Mouse (Mus musculus): ENCODE data around the gene Gng4. TPM values are rescaled to one million over a fixed set of nuclear protein-coding genes. Genes with fewer than 3 reads are reported as not detected.

Gene Gng4
- polyA plus RNA-seq, 1 experiment from 2014 or later = 0.19 TPM

- no peaks in the 10 kb centered on the region for H3K4me1 ChIP-seq (ENCODE audit: control insufficient read depth, insufficient read depth, low read length)
- no peaks in the 10 kb centered on the region for H3K27me3 ChIP-seq (ENCODE audit: control insufficient read depth, insufficient read depth, low read length)
- no peak overlapping the region for H3K4me2 ChIP-seq (replicated peaks; ENCODE audit: low read depth, low read length)
- H3K9ac ChIP-seq (ENCODE audit: low read depth, low read length) = no peak overlapping the region
- 14% methylated on average over 4 of the region's 4 CpGs for WGBS
- H3K9me3 ChIP-seq (ENCODE audit: control insufficient read depth, low read length) = no peaks in the 10 kb centered on the region; the same call in 1 of the 2 replicates
- H3K4me3 ChIP-seq (ENCODE audit: low read length) = no peak overlapping the region
- H3K27ac ChIP-seq (ENCODE audit: low read depth, low read length) = no peak overlapping the region
- no peaks in the 10 kb centered on the region for H3K36me3 ChIP-seq (ENCODE audit: control insufficient read depth, insufficient read depth, low read length)
- no peak for ATAC-seq (ENCODE audit: low FRiP score, low TSS enrichment)
These were observed 46.7 kb downstream of the Gng4 start for GRCm38 (mm10) chr13:13830469-13831074.

- Histone ChIP-seq H3K9me3 (ENCODE audit: control insufficient read depth, low read length) (peaks cover 4% of the 10 kb centered on the region), H3K4me1 (ENCODE audit: control insufficient read depth, insufficient read depth, low read length) (no peaks in the 10 kb centered on the region), H3K4me2 (replicated peaks; ENCODE audit: low read depth, low read length) (no peak overlapping the region), H3K4me3 (ENCODE audit: low read length) (no peak overlapping the region), H3K27me3 (ENCODE audit: control insufficient read depth, insufficient read depth, low read length) (no peaks in the 10 kb centered on the region), H3K9ac (ENCODE audit: low read depth, low read length) (no peak overlapping the region), H3K27ac (ENCODE audit: low read depth, low read length) (no peak overlapping the region), H3K36me3 (ENCODE audit: control insufficient read depth, insufficient read depth, low read length) (no peaks in the 10 kb centered on the region)
- WGBS = 66% methylated on average over 2 of the region's 2 CpGs
- no peak for ATAC-seq (ENCODE audit: low FRiP score, low TSS enrichment)
These were observed 51.3 kb downstream of the Gng4 start for GRCm38 (mm10) chr13:13835180-13835579.

- no peak for ATAC-seq (ENCODE audit: low FRiP score, low TSS enrichment)
- Histone ChIP-seq H3K4me2 (replicated peaks; ENCODE audit: low read depth, low read length) (no peak overlapping the region), H3K4me3 (ENCODE audit: low read length) (no peak overlapping the region), H3K9me3 (ENCODE audit: control insufficient read depth, low read length) (no peaks in the 10 kb centered on the region), H3K27ac (ENCODE audit: low read depth, low read length) (no peak overlapping the region), H3K4me1 (ENCODE audit: control insufficient read depth, insufficient read depth, low read length) (no peaks in the 10 kb centered on the region), H3K9ac (ENCODE audit: low read depth, low read length) (no peak overlapping the region), H3K27me3 (ENCODE audit: control insufficient read depth, insufficient read depth, low read length) (no peaks in the 10 kb centered on the region), H3K36me3 (ENCODE audit: control insufficient read depth, insufficient read depth, low read length) (no peaks in the 10 kb centered on the region)
- 38% methylated on average over 4 of the region's 4 CpGs for WGBS
These were observed 61.2 kb downstream of the Gng4 start for GRCm38 (mm10) chr13:13845021-13845420.

GRCm38 (mm10) chr13:13847075-13847599 is 63.3 kb downstream of the Gng4 start:
- no peak overlapping the region for H3K27ac ChIP-seq (ENCODE audit: low read depth, low read length)

GRCm38 (mm10) chr13:13857190-13857589 is 73.3 kb downstream of the Gng4 start:
- no peak overlapping the region for H3K27ac ChIP-seq (ENCODE audit: low read depth, low read length)
- no peak overlapping the region for H3K4me3 ChIP-seq (ENCODE audit: low read length)
- no peak overlapping the region for H3K4me2 ChIP-seq (replicated peaks; ENCODE audit: low read depth, low read length)
- no peaks in the 10 kb centered on the region for H3K27me3 ChIP-seq (ENCODE audit: control insufficient read depth, insufficient read depth, low read length)
- H3K9me3 ChIP-seq (ENCODE audit: control insufficient read depth, low read length) = no peaks in the 10 kb centered on the region
- no peak overlapping the region for H3K9ac ChIP-seq (ENCODE audit: low read depth, low read length)
- ATAC-seq (ENCODE audit: low FRiP score, low TSS enrichment) = no peak
- 32% methylated on average over 4 of the region's 4 CpGs for WGBS
- no peaks in the 10 kb centered on the region for H3K36me3 ChIP-seq (ENCODE audit: control insufficient read depth, insufficient read depth, low read length)
- no peaks in the 10 kb centered on the region for H3K4me1 ChIP-seq (ENCODE audit: control insufficient read depth, insufficient read depth, low read length)

More at GRCm38 (mm10) chr13:13847075-13847599, 63.3 kb downstream of the Gng4 start:
- Histone ChIP-seq H3K9ac (ENCODE audit: low read depth, low read length) (no peak overlapping the region), H3K4me1 (ENCODE audit: control insufficient read depth, insufficient read depth, low read length) (no peaks in the 10 kb centered on the region), H3K36me3 (ENCODE audit: control insufficient read depth, insufficient read depth, low read length) (no peaks in the 10 kb centered on the region), H3K27me3 (ENCODE audit: control insufficient read depth, insufficient read depth, low read length) (no peaks in the 10 kb centered on the region), H3K9me3 (ENCODE audit: control insufficient read depth, low read length) (no peaks in the 10 kb centered on the region), H3K4me2 (replicated peaks; ENCODE audit: low read depth, low read length) (no peak overlapping the region), H3K4me3 (ENCODE audit: low read length) (no peak overlapping the region)
- ATAC-seq (ENCODE audit: low FRiP score, low TSS enrichment) = no peak
- WGBS = 79% methylated on average over 3 of the region's 3 CpGs

- 62% methylated on average over 11 of the region's 11 CpGs for WGBS
- H3K4me2 ChIP-seq (replicated peaks; ENCODE audit: low read depth, low read length) = no peak overlapping the region
- H3K4me3 ChIP-seq (ENCODE audit: low read length) = no peak overlapping the region
- H3K4me1 ChIP-seq (ENCODE audit: control insufficient read depth, insufficient read depth, low read length) = no peaks in the 10 kb centered on the region
- no peaks in the 10 kb centered on the region for H3K9me3 ChIP-seq (ENCODE audit: control insufficient read depth, low read length)
- no peak overlapping the region for H3K9ac ChIP-seq (ENCODE audit: low read depth, low read length)
- H3K36me3 ChIP-seq (ENCODE audit: control insufficient read depth, insufficient read depth, low read length) = no peaks in the 10 kb centered on the region
- no peak for ATAC-seq (ENCODE audit: low FRiP score, low TSS enrichment)
- no peak overlapping the region for H3K27ac ChIP-seq (ENCODE audit: low read depth, low read length)
- H3K27me3 ChIP-seq (ENCODE audit: control insufficient read depth, insufficient read depth, low read length) = no peaks in the 10 kb centered on the region
These were observed 78.5 kb downstream of the Gng4 start for GRCm38 (mm10) chr13:13862346-13862745.

GRCm38 (mm10) chr13:13862941-13863340 is 79.1 kb downstream of the Gng4 start:
- no peaks in the 10 kb centered on the region for H3K36me3 ChIP-seq (ENCODE audit: control insufficient read depth, insufficient read depth, low read length)
- no peaks in the 10 kb centered on the region for H3K27me3 ChIP-seq (ENCODE audit: control insufficient read depth, insufficient read depth, low read length)
- H3K4me1 ChIP-seq (ENCODE audit: control insufficient read depth, insufficient read depth, low read length) = no peaks in the 10 kb centered on the region
- H3K9me3 ChIP-seq (ENCODE audit: control insufficient read depth, low read length) = no peaks in the 10 kb centered on the region
- H3K4me3 ChIP-seq (ENCODE audit: low read length) = no peak overlapping the region
- WGBS = 55% methylated on average over 6 of the region's 6 CpGs
- no peak overlapping the region for H3K27ac ChIP-seq (ENCODE audit: low read depth, low read length)
- no peak overlapping the region for H3K4me2 ChIP-seq (replicated peaks; ENCODE audit: low read depth, low read length)
- H3K9ac ChIP-seq (ENCODE audit: low read depth, low read length) = no peak overlapping the region
- no peak for ATAC-seq (ENCODE audit: low FRiP score, low TSS enrichment)

GRCm38 (mm10) chr13:13866339-13866738 is 82.5 kb downstream of the Gng4 start:
- WGBS = 75% methylated on average over 2 of the region's 2 CpGs
- H3K4me3 ChIP-seq (ENCODE audit: low read length) = no peak overlapping the region
- no peak overlapping the region for H3K27ac ChIP-seq (ENCODE audit: low read depth, low read length)
- no peaks in the 10 kb centered on the region for H3K27me3 ChIP-seq (ENCODE audit: control insufficient read depth, insufficient read depth, low read length)
- H3K9me3 ChIP-seq (ENCODE audit: control insufficient read depth, low read length) = no peaks in the 10 kb centered on the region
- H3K36me3 ChIP-seq (ENCODE audit: control insufficient read depth, insufficient read depth, low read length) = no peaks in the 10 kb centered on the region
- H3K9ac ChIP-seq (ENCODE audit: low read depth, low read length) = no peak overlapping the region
- no peak for ATAC-seq (ENCODE audit: low FRiP score, low TSS enrichment)
- H3K4me1 ChIP-seq (ENCODE audit: control insufficient read depth, insufficient read depth, low read length) = no peaks in the 10 kb centered on the region
- H3K4me2 ChIP-seq (replicated peaks; ENCODE audit: low read depth, low read length) = no peak overlapping the region

GRCm38 (mm10) chr13:13867078-13867759 is 83.4 kb downstream of the Gng4 start:
- Histone ChIP-seq H3K4me3 (ENCODE audit: low read length) (no peak overlapping the region), H3K36me3 (ENCODE audit: control insufficient read depth, insufficient read depth, low read length) (no peaks in the 10 kb centered on the region), H3K4me2 (replicated peaks; ENCODE audit: low read depth, low read length) (no peak overlapping the region), H3K9me3 (ENCODE audit: control insufficient read depth, low read length) (no peaks in the 10 kb centered on the region), H3K27me3 (ENCODE audit: control insufficient read depth, insufficient read depth, low read length) (no peaks in the 10 kb centered on the region), H3K4me1 (ENCODE audit: control insufficient read depth, insufficient read depth, low read length) (no peaks in the 10 kb centered on the region), H3K27ac (ENCODE audit: low read depth, low read length) (no peak overlapping the region), H3K9ac (ENCODE audit: low read depth, low read length) (no peak overlapping the region)
- WGBS = 90% methylated on average over 2 of the region's 2 CpGs
- no peak for ATAC-seq (ENCODE audit: low FRiP score, low TSS enrichment)

Measured in kidney, embryonic 14.5 days (tissue).